Mouse (Mus musculus) small intestine, adult 2 months (tissue): ENCODE data around the gene Gm5460.

Experiments
- CTCF ChIP-seq: fragments of 200-500 bp; IDR thresholded peaks from 2 replicates; pipeline ENCODE4 v1.5.1; 2012; ENCODE audit warnings: low read depth, mild to moderate bottlenecking, control low read depth, inconsistent platforms, low read length, moderate library complexity, mixed read lengths; ENCODE audit not compliant: insufficient replicate concordance, insufficient read length; ENCODE audit errors: extremely low read depth
- POLR2A ChIP-seq: fragments of 200-500 bp; IDR thresholded peaks from 2 replicates; pipeline ENCODE4 v1.6.1; 2012; ENCODE audit warnings: low read depth, mild to moderate bottlenecking, control low read depth, inconsistent platforms, low read length, moderate library complexity

DNA sequence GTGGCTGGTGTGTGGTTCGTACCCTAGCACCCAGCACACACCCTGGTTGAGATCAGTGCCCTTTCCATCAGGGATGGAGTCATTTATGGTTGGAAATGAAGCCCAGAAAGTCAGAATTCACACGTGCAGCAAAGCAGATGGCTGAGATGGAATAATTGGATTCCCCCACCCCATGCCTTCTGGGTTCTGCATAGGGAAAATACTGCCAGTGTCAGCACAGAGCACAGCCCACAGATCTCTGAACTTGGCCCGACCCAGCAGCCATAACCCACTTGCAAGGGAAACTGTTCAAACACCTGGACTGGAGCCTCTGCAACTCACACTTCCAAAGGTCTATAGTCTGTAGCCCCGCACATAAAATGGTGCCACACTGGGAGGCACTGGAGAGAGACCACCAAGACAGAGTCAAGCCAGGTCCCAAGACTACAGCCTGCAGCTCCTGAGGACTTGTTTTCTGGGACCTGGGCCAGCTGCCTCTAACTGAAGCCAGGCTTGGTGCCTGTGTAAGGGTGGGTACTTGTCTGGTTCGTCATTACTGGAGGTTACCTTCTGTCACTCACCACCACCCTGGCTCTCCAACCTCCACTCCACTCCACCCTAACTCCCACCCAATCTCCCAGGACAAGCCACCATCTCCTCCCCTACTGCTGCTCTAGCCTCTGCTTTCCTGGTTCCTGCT is 33.7 kb downstream of the Gm5460 start:
- TF ChIP-seq CTCF (no peak), POLR2A (no peak)
